Comparison of ENCODE assay signal across 8 mouse cellular contexts in the genomic region with DNA sequence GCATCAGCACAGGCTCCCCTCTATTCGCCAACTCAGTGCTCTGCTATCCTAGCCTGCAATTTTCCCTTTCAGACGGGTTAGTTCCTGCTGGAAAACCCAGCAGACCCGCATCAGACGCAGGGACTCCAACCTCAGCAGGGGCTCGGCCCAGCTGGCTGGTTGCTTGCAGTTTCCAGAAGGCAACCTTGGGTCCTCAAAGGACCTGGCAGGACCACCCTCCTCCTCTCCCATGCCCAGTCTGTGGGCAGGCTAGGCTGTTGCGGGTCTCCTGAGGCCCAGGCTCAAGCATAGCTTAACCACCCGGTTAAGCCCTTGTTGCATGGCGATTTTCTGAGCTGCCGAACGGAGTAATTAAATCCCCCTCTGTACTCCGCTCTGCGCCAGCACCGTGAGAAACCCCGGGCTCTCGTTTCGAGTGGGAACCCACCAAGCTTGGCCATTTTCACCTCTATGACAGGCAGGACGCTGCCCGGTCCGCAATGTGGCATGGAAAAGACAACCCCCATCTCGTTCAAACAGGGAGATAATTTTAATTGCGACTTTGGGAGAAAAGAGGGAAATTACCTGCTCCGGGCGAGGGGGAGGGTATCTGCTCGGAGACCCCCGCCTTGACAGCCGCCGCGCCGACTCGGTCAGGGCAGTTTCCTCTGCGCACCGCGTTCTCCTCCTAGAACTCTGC. TPM values are rescaled to one million over a fixed set of nuclear protein-coding genes. Genes with fewer than 3 reads are reported as not detected.
DNase-seq lines count a peak whose midpoint lies in the region; ATAC-seq and TF ChIP-seq lines count a peak whose summit lies in the region.

No protein-coding gene starts in this region.

- no peak for TF ChIP-seq CTCF in lung, adult 2 months (IDR thresholded peaks at IDR 0.05; ENCODE audit: insufficient read depth, low read length)
- no peak for TF ChIP-seq CTCF in small intestine, adult 2 months (IDR thresholded peaks at IDR 0.05; ENCODE audit: extremely low read depth, insufficient read length, insufficient replicate concordance, low read depth, low read length)

- peak; percentile 30 for DNase-seq in lung, adult 2 months
- DNase-seq in lung, postnatal 10 days: no peak
- no peak for DNase-seq in thymus, postnatal 4 days
- DNase-seq in spleen, postnatal 36 days (ENCODE audit: low spot score in 2 of 2): no peak
- no peak for DNase-seq in gastrocnemius, adult 18-20 months (ENCODE audit: low spot score)

- H3K4me2 ChIP-seq in forebrain, embryonic 15.5 days (replicated peaks): no peak overlapping the region
- peak overlapping the region; percentile 78 for H3K4me2 ChIP-seq in limb, embryonic 13.5 days (replicated peaks)

- TF ChIP-seq POLR2A in lung, adult 2 months (IDR thresholded peaks at IDR 0.05; ENCODE audit: borderline replicate concordance, extremely low read depth, low read depth, low read length): no peak
- no peak for TF ChIP-seq POLR2A in small intestine, adult 2 months (IDR thresholded peaks at IDR 0.05; ENCODE audit: low read depth, low read length)

- H3K27me3 ChIP-seq in forebrain, embryonic 15.5 days: peaks cover 98% of the 10 kb centered on the region
- peaks cover 100% of the 10 kb centered on the region for H3K27me3 ChIP-seq in limb, embryonic 13.5 days
- peaks cover 90% of the 10 kb centered on the region for H3K27me3 ChIP-seq in small intestine, adult 2 months (ENCODE audit: control insufficient read depth, insufficient read depth, low read length)

- H3K27ac ChIP-seq in forebrain, embryonic 15.5 days (replicated peaks): no peak overlapping the region
- H3K27ac ChIP-seq in limb, embryonic 13.5 days: no peak overlapping the region
- no peak overlapping the region for H3K27ac ChIP-seq in small intestine, adult 2 months (ENCODE audit: insufficient read depth, low read depth, low read length)

- no peak overlapping the region for H3K9ac ChIP-seq in forebrain, embryonic 15.5 days (replicated peaks)
- H3K9ac ChIP-seq in limb, embryonic 13.5 days: peak overlapping the region; percentile 51

- 20% methylated on average over 33 of the region's 33 CpGs for WGBS in lung, adult 2 months
- 3% methylated on average over 33 of the region's 33 CpGs for WGBS in forebrain, embryonic 15.5 days
- 2% methylated on average over 33 of the region's 33 CpGs for WGBS in limb, embryonic 13.5 days
- 13% methylated on average over 33 of the region's 33 CpGs for WGBS in small intestine, adult 2 months

- H3K9me3 ChIP-seq in forebrain, embryonic 15.5 days: no peaks in the 10 kb centered on the region
- H3K9me3 ChIP-seq in limb, embryonic 13.5 days: no peaks in the 10 kb centered on the region

- peaks cover 4% of the 10 kb centered on the region; the same call in 1 of the 2 replicates for H3K4me1 ChIP-seq in lung, adult 2 months (ENCODE audit: control insufficient read depth, insufficient read depth, low read length)
- H3K4me1 ChIP-seq in forebrain, embryonic 15.5 days: peaks cover 43% of the 10 kb centered on the region
- H3K4me1 ChIP-seq in limb, embryonic 13.5 days: peaks cover 59% of the 10 kb centered on the region
- peaks cover 12% of the 10 kb centered on the region for H3K4me1 ChIP-seq in small intestine, adult 2 months (ENCODE audit: control insufficient read depth, insufficient read depth, insufficient read length, low read length)

- no peak for ATAC-seq in forebrain, embryonic 15.5 days (replicated peaks)
- ATAC-seq in limb, embryonic 13.5 days (ENCODE audit: low FRiP score, low read depth): no peak

- no peaks in the 10 kb centered on the region for H3K36me3 ChIP-seq in forebrain, embryonic 15.5 days
- H3K36me3 ChIP-seq in limb, embryonic 13.5 days: no peaks in the 10 kb centered on the region
- no peaks in the 10 kb centered on the region for H3K36me3 ChIP-seq in small intestine, adult 2 months (ENCODE audit: control insufficient read depth, insufficient read depth, low read length)

- peak overlapping the region; percentile 73 for H3K4me3 ChIP-seq in lung, adult 2 months (replicated peaks; ENCODE audit: extremely low read depth, low read depth, low read length)
- H3K4me3 ChIP-seq in forebrain, embryonic 15.5 days: peak overlapping the region; percentile 28
- H3K4me3 ChIP-seq in limb, embryonic 13.5 days: peak overlapping the region; percentile 51
- H3K4me3 ChIP-seq in small intestine, adult 2 months (ENCODE audit: low read depth, low read length): peak overlapping the region; percentile 44; the same call in 1 of the 2 replicates

RNA-seq across cellular contexts. Expression of gene Gata2, which starts 2.5 kb away (rescaled TPM):
- 184 and 333 TPM in 2 replicates for polyA plus RNA-seq in lung, adult 2 months (2012; rRNA removed)
- polyA plus RNA-seq in forebrain, embryonic 15.5 days (2015; fragmentation: Nextera tagmentation; extraction: Ambion mirVana): 2.1 and 2.7 TPM in 2 replicates
- 11.9 and 12.0 TPM in 2 replicates for polyA plus RNA-seq in limb, embryonic 13.5 days (2015; fragmentation: Nextera tagmentation; extraction: Ambion mirVana)
- 5.0 and 5.6 TPM in 2 replicates for polyA plus RNA-seq in small intestine, adult 2 months (2012; rRNA removed)
- total RNA-seq in gastrocnemius, adult 18-20 months (2021): 1 to 10 TPM; 5.7 to 6.6 TPM

RNA-seq across cellular contexts. Expression of gene Dnajb8, which starts 25.9 kb away (rescaled TPM):
- polyA plus RNA-seq in lung, adult 2 months (2012; rRNA removed): not detected in 2 replicates
- not detected in 2 replicates for polyA plus RNA-seq in forebrain, embryonic 15.5 days (2015; fragmentation: Nextera tagmentation; extraction: Ambion mirVana)
- polyA plus RNA-seq in limb, embryonic 13.5 days (2015; fragmentation: Nextera tagmentation; extraction: Ambion mirVana): not detected in 2 replicates
- not detected in 2 replicates for polyA plus RNA-seq in small intestine, adult 2 months (2012; rRNA removed)
- total RNA-seq in gastrocnemius, adult 18-20 months (2021): not detected

Comparison
In these comparisons a context has a peak if more than half of its experiments do, and no peak if none do; other contexts are left out.
1. RNA of gene Gata2, which starts 2.5 kb away (polyA plus RNA-seq): 184 to 333 TPM in lung, adult 2 months; 11.9 to 12.0 TPM in limb, embryonic 13.5 days, 5.0 to 5.6 TPM in small intestine, adult 2 months and 2.1 to 2.7 TPM in forebrain, embryonic 15.5 days; every median in the first group is over 10 times any median in the second.
2. Peak in every context shown above with its lines, with median percentiles within 50 percentile points of each other: H3K4me3 ChIP-seq.